Mouse (Mus musculus): ENCODE data around the gene Glod4. TPM values are rescaled to one million over a fixed set of nuclear protein-coding genes. Genes with fewer than 3 reads are reported as not detected.

The Glod4 gene
- polyA plus RNA-seq, 1 experiment from 2014 or later, result 122 TPM

- peak overlapping the region; percentile 20; the same call in 1 of the 2 replicates for H3K27ac ChIP-seq (ENCODE audit: low read length)
- 55% methylated on average over 4 of the region's 4 CpGs for WGBS
- no peaks in the 10 kb centered on the region for H3K9me3 ChIP-seq (replicated peaks; ENCODE audit: control insufficient read depth, low read length)
- H3K4me1 ChIP-seq (ENCODE audit: control insufficient read depth, insufficient read depth, low read length), result peaks cover 2% of the 10 kb centered on the region
- H3K4me2 ChIP-seq (ENCODE audit: low read depth, low read length), result no peak overlapping the region
- no peak overlapping the region for H3K9ac ChIP-seq (ENCODE audit: low read length)
- peak; percentile 45; the same call in 1 of the 2 replicates for ATAC-seq (replicated peaks; ENCODE audit: extremely low read depth, insufficient read depth, low FRiP score)
- H3K4me3 ChIP-seq (ENCODE audit: low read length), result no peak overlapping the region
- no peaks in the 10 kb centered on the region for H3K27me3 ChIP-seq (ENCODE audit: control insufficient read depth, insufficient read depth, low read length)
- no peaks in the 10 kb centered on the region; the same call in 1 of the 2 replicates for H3K36me3 ChIP-seq (ENCODE audit: control insufficient read depth, insufficient read depth)
Measured at GRCm38 (mm10) chr11:76099193-76099975, 144.1 kb downstream of the Glod4 start.

GRCm38 (mm10) chr11:76093610-76094009 is 149.9 kb downstream of the Glod4 start:
- WGBS, result 84% methylated on average over 8 of the region's 8 CpGs
- Histone ChIP-seq H3K27me3 (ENCODE audit: control insufficient read depth, insufficient read depth, low read length) (no peaks in the 10 kb centered on the region), H3K9ac (ENCODE audit: low read length) (no peak overlapping the region), H3K36me3 (ENCODE audit: control insufficient read depth, insufficient read depth) (no peaks in the 10 kb centered on the region; the same call in 1 of the 2 replicates), H3K9me3 (replicated peaks; ENCODE audit: control insufficient read depth, low read length) (no peaks in the 10 kb centered on the region), H3K4me1 (ENCODE audit: control insufficient read depth, insufficient read depth, low read length) (no peaks in the 10 kb centered on the region; the same call in 1 of the 2 replicates), H3K4me2 (ENCODE audit: low read depth, low read length) (no peak overlapping the region), H3K4me3 (ENCODE audit: low read length) (no peak overlapping the region), H3K27ac (ENCODE audit: low read length) (no peak overlapping the region)
- no peak for ATAC-seq (replicated peaks; ENCODE audit: extremely low read depth, insufficient read depth, low FRiP score)

GRCm38 (mm10) chr11:76089776-76090175 is 153.7 kb downstream of the Glod4 start:
- Histone ChIP-seq H3K9ac (ENCODE audit: low read length) (no peak overlapping the region), H3K4me3 (ENCODE audit: low read length) (no peak overlapping the region), H3K4me1 (ENCODE audit: control insufficient read depth, insufficient read depth, low read length) (no peaks in the 10 kb centered on the region), H3K36me3 (ENCODE audit: control insufficient read depth, insufficient read depth) (peaks cover 9% of the 10 kb centered on the region), H3K4me2 (ENCODE audit: low read depth, low read length) (no peak overlapping the region), H3K9me3 (replicated peaks; ENCODE audit: control insufficient read depth, low read length) (no peaks in the 10 kb centered on the region), H3K27me3 (ENCODE audit: control insufficient read depth, insufficient read depth, low read length) (no peaks in the 10 kb centered on the region), H3K27ac (ENCODE audit: low read length) (no peak overlapping the region)
- ATAC-seq (replicated peaks; ENCODE audit: extremely low read depth, insufficient read depth, low FRiP score), result no peak
- WGBS, result 57% methylated on average over 6 of the region's 6 CpGs

GRCm38 (mm10) chr11:76088506-76088905 is 155.0 kb downstream of the Glod4 start:
- no peak for ATAC-seq (replicated peaks; ENCODE audit: extremely low read depth, insufficient read depth, low FRiP score)
- H3K4me3 ChIP-seq (ENCODE audit: low read length), result no peak overlapping the region
- no peak overlapping the region for H3K4me2 ChIP-seq (ENCODE audit: low read depth, low read length)
- peaks cover 9% of the 10 kb centered on the region for H3K36me3 ChIP-seq (ENCODE audit: control insufficient read depth, insufficient read depth)
- H3K9ac ChIP-seq (ENCODE audit: low read length), result no peak overlapping the region
- 73% methylated on average over 4 of the region's 4 CpGs for WGBS
- H3K9me3 ChIP-seq (replicated peaks; ENCODE audit: control insufficient read depth, low read length), result no peaks in the 10 kb centered on the region
- no peaks in the 10 kb centered on the region for H3K27me3 ChIP-seq (ENCODE audit: control insufficient read depth, insufficient read depth, low read length)
- no peaks in the 10 kb centered on the region for H3K4me1 ChIP-seq (ENCODE audit: control insufficient read depth, insufficient read depth, low read length)
- H3K27ac ChIP-seq (ENCODE audit: low read length), result no peak overlapping the region

GRCm38 (mm10) chr11:76085898-76086591 is 157.5 kb downstream of the Glod4 start:
- Histone ChIP-seq H3K4me3 (ENCODE audit: low read length) (no peak overlapping the region), H3K36me3 (ENCODE audit: control insufficient read depth, insufficient read depth) (peaks cover 15% of the 10 kb centered on the region), H3K9ac (ENCODE audit: low read length) (no peak overlapping the region), H3K9me3 (replicated peaks; ENCODE audit: control insufficient read depth, low read length) (no peaks in the 10 kb centered on the region), H3K27me3 (ENCODE audit: control insufficient read depth, insufficient read depth, low read length) (no peaks in the 10 kb centered on the region), H3K27ac (ENCODE audit: low read length) (no peak overlapping the region), H3K4me1 (ENCODE audit: control insufficient read depth, insufficient read depth, low read length) (no peaks in the 10 kb centered on the region), H3K4me2 (ENCODE audit: low read depth, low read length) (no peak overlapping the region)
- WGBS, result 77% methylated on average over 5 of the region's 5 CpGs
- ATAC-seq (replicated peaks; ENCODE audit: extremely low read depth, insufficient read depth, low FRiP score), result no peak

GRCm38 (mm10) chr11:76084943-76085342 is 158.6 kb downstream of the Glod4 start:
- H3K4me1 ChIP-seq (ENCODE audit: control insufficient read depth, insufficient read depth, low read length), result no peaks in the 10 kb centered on the region
- no peak overlapping the region for H3K9ac ChIP-seq (ENCODE audit: low read length)
- H3K4me2 ChIP-seq (ENCODE audit: low read depth, low read length), result no peak overlapping the region
- no peak overlapping the region for H3K27ac ChIP-seq (ENCODE audit: low read length)
- no peaks in the 10 kb centered on the region for H3K27me3 ChIP-seq (ENCODE audit: control insufficient read depth, insufficient read depth, low read length)
- H3K9me3 ChIP-seq (replicated peaks; ENCODE audit: control insufficient read depth, low read length), result no peaks in the 10 kb centered on the region
- no peak for ATAC-seq (replicated peaks; ENCODE audit: extremely low read depth, insufficient read depth, low FRiP score)
- 84% methylated on average over 1 of the region's 1 CpGs for WGBS
- H3K4me3 ChIP-seq (ENCODE audit: low read length), result no peak overlapping the region
- H3K36me3 ChIP-seq (ENCODE audit: control insufficient read depth, insufficient read depth), result peaks cover 19% of the 10 kb centered on the region

- Histone ChIP-seq H3K36me3 (ENCODE audit: control insufficient read depth, insufficient read depth) (peaks cover 24% of the 10 kb centered on the region), H3K9ac (ENCODE audit: low read length) (no peak overlapping the region), H3K4me3 (ENCODE audit: low read length) (no peak overlapping the region), H3K27ac (ENCODE audit: low read length) (no peak overlapping the region), H3K4me1 (ENCODE audit: control insufficient read depth, insufficient read depth, low read length) (no peaks in the 10 kb centered on the region), H3K4me2 (ENCODE audit: low read depth, low read length) (no peak overlapping the region), H3K9me3 (replicated peaks; ENCODE audit: control insufficient read depth, low read length) (no peaks in the 10 kb centered on the region), H3K27me3 (ENCODE audit: control insufficient read depth, insufficient read depth, low read length) (no peaks in the 10 kb centered on the region)
- no peak for ATAC-seq (replicated peaks; ENCODE audit: extremely low read depth, insufficient read depth, low FRiP score)
- whole genome bisulfite sequencing, result 71% methylated on average over 3 of the region's 3 CpGs
Measured at GRCm38 (mm10) chr11:76083941-76084367, 159.6 kb downstream of the Glod4 start.

GRCm38 (mm10) chr11:76081048-76081640 is 162.4 kb downstream of the Glod4 start:
- H3K9ac ChIP-seq (ENCODE audit: low read length), result no peak overlapping the region
- H3K9me3 ChIP-seq (replicated peaks; ENCODE audit: control insufficient read depth, low read length), result no peaks in the 10 kb centered on the region
- peaks cover 21% of the 10 kb centered on the region for H3K36me3 ChIP-seq (ENCODE audit: control insufficient read depth, insufficient read depth)
- H3K4me1 ChIP-seq (ENCODE audit: control insufficient read depth, insufficient read depth, low read length), result no peaks in the 10 kb centered on the region
- H3K27me3 ChIP-seq (ENCODE audit: control insufficient read depth, insufficient read depth, low read length), result no peaks in the 10 kb centered on the region
- H3K4me3 ChIP-seq (ENCODE audit: low read length), result no peak overlapping the region
- 0 out of 2 replicates have a peak, but pooled peaks have one; percentile 21 for ATAC-seq (replicated peaks; ENCODE audit: extremely low read depth, insufficient read depth, low FRiP score)
- H3K4me2 ChIP-seq (ENCODE audit: low read depth, low read length), result no peak overlapping the region
- 77% methylated on average over 6 of the region's 6 CpGs for WGBS
- H3K27ac ChIP-seq (ENCODE audit: low read length), result peak overlapping the region; percentile 20; the same call in 1 of the 2 replicates

- Histone ChIP-seq H3K4me3 (ENCODE audit: low read length) (no peak overlapping the region), H3K9ac (ENCODE audit: low read length) (no peak overlapping the region), H3K9me3 (replicated peaks; ENCODE audit: control insufficient read depth, low read length) (no peaks in the 10 kb centered on the region), H3K4me2 (ENCODE audit: low read depth, low read length) (no peak overlapping the region), H3K36me3 (ENCODE audit: control insufficient read depth, insufficient read depth) (peaks cover 20% of the 10 kb centered on the region), H3K27ac (ENCODE audit: low read length) (no peak overlapping the region), H3K27me3 (ENCODE audit: control insufficient read depth, insufficient read depth, low read length) (no peaks in the 10 kb centered on the region), H3K4me1 (ENCODE audit: control insufficient read depth, insufficient read depth, low read length) (no peaks in the 10 kb centered on the region)
- 51% methylated on average over 2 of the region's 2 CpGs for WGBS
- ATAC-seq (replicated peaks; ENCODE audit: extremely low read depth, insufficient read depth, low FRiP score), result no peak
Measured at GRCm38 (mm10) chr11:76080293-76080692, 163.2 kb downstream of the Glod4 start.
